Mouse (Mus musculus) kidney, adult 11 months (tissue): Measurements from ENCODE around the gene Neb.

ENCODE experiments used
- DNase-seq: peaks from one replicate; pipeline ENCODE4 v3.0.0; 2022

Neb gene

GRCm38 (mm10) chr2:52378448-52378804 is at the start of gene Neb:
TSS of gene Neb (minus strand) at chr2:52378474.
- no peak for DNase-seq

DNA sequence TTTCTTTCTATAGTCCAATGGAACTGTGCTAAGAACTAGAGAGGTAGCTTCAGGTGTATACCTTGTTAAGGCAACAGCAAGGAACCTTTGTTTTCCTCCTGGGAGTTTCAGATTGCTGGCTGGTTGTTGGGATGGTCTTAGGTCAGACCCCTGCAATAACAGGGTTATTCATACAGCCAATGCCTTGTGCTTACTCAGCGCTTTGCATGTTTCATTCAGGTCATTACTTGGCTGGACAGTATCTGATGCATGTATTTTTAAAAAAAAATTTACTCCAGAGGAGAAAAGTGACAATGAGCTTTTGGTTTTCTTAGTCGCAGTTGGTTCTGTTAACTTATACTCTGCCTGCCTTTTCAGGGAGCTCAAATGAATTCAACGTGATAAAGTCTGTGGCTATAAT is 49.1 kb upstream of the Neb start:
- no peak for DNase-seq

DNA sequence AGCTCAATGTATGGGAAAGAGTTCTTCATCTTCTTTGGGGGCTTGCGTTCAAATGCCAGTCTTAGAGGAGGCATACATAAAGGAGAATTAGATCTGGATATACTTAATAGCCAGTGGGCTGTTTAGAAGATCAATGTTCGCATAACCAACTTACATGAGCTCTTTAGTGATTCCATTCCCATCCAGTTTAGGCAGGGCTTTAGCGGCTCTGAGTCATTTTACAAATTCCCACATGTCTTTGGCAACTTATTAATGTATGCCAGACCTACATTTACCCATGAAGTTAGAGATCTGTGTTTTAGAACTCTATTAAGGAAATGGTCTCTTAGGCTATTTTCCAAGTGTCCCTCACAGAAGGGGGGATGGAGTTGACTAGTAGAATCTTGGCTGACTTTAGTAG is 47.8 kb upstream of the Neb start:
- DNase-seq, result no peak

DNA sequence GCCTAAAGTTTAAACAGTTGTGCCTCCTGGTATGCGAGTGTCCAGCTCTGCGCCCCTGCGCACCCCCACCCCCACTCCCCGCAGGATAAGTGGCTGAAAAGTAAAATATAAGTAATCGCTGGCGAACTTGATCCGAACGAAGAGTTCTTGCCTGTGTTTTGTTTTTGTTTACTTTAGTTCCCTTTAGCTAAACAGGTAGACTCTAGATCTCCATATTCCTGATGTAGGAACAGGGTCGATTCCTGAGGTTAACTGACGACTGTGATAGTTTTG is 47.2 kb upstream of the Neb start:
- DNase-seq, result no peak

GRCm38 (mm10) chr2:52424747-52425522 is 46.7 kb upstream of the Neb start, which contains the start of gene Arl5a:
TSS of gene Arl5a (minus strand) at chr2:52424901.
- DNase-seq, result peak; percentile 84

- DNase-seq, result no peak
These were observed 46.0 kb upstream of the Neb start for GRCm38 (mm10) chr2:52424248-52424728.

DNA sequence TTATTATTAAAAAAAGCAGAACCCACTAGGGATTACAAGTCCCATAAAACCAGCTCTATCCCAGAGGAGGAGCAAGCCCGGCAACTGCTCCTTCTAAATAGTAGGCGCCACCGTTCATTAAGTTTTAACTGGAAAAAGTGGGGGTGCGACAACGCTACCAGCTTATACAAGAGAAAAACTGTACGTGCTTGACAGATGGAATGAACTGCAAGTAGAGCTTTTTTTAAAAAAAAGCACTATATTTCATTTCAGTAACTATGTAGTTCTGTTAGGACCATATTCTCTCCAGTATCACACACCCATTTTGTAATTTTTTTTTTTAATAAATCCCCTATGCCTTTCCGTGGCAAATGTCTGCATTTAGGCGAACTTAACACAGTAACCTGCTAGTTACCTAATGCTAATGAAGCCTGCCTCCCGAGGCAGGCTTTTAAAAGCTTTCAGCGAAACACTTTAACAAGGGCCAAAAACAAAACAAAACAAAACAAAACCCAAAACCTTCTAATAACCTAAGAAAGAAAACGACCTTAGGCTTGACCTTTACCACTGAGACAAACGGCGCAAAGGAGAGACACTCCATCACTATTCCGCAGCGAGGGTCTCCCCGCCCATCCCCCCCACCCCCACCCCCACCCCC is 45.5 kb upstream of the Neb start:
- DNase-seq, result no peak

- DNase-seq, result no peak
These were observed 44.8 kb upstream of the Neb start for GRCm38 (mm10) chr2:52422871-52423610.

DNA sequence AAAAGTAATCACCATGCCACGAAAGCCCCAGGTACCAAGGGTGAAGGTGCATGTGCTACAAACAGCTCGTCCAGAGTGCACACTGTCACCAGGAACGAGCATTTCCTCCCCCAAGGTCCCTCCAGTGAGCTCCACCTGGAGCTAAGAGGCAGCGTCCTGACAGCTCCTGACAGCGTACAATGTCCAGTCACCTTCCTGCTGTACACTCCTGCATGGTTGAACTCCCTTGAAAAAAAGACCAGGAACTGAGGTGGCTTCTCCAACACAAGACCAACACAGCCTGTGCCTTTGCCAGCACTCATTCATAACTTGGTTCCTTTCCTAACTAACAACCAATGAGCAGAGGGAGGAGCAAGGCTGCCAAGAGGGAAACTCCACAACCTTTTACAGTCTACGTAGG is 42.9 kb upstream of the Neb start:
- DNase-seq, result peak; percentile 66

DNA sequence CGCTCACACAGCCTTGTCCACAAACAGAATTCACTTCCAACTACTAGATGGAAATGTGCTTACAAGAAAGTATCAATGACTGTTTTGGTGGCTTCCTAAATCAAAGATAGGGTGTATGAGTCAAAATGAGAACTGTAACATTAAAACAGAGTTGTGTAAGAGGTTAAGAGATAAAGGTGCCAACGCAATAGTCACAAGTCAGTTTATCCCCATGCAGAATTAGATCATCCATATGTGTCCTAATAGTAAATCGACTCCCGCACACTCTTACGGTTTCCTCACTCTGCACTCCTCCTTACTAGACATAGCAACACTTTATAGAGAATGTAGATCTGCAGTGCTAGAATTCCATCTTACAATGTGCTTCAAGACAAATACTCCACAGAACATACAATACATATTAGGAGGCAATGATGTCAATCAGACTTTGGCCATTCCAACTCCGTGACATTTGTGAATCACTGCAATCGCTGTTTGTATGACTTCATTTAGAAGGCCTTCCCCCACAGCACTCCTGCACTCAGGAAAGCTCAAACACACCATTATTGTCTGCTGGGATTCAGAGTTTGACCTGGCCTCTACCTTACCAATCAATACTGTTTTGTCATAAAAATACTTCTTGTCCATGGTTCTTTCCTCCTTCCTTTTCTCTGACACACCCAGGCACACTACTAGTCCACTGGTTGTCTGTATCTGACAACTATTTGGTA is 41.9 kb upstream of the Neb start:
- DNase-seq, result no peak

DNA sequence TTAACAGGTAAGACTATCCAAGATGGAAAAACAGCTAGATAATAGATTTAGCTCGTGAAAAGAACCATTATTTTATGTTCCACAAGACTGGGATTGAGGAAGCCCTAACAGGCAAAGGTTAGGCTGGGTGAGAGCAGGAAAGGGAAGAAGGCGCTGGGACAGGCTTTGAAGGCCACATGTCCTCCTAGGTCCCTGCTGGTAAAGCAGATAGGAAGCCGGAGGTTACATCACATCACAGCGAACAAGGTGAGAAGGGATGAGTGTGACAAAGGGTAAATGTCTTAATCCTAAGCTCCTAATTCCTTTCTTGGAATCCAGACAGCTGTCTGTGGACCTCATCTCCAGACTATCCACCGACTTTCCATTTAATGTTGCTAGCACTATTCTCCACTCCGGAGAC is 41.0 kb upstream of the Neb start:
- no peak for DNase-seq

- DNase-seq, result no peak
These were observed 34.3 kb upstream of the Neb start for GRCm38 (mm10) chr2:52412524-52413037.

- DNase-seq, result no peak
These were observed 28.2 kb upstream of the Neb start for GRCm38 (mm10) chr2:52406480-52406879.

DNA sequence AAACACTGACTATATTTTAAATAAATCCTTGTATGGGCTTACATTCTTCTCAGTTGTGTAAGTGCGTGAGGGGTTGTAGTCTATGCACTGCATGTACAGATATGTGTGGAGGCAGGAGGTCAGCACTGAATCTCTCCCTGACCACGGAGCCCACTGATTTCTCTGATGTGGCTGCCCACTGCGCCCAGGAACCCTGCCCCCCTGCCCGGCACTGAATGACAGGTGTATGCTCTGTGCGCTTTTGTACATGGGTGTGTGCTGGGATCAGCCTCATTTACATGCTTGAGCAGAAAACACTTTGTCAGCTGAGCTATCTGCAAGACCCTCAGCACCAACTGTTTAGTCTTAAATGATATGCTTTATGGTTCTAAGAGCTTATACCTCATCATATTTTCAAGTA is 27.0 kb upstream of the Neb start:
- no peak for DNase-seq

GRCm38 (mm10) chr2:52394529-52394928 is 16.3 kb upstream of the Neb start:
- no peak for DNase-seq

DNA sequence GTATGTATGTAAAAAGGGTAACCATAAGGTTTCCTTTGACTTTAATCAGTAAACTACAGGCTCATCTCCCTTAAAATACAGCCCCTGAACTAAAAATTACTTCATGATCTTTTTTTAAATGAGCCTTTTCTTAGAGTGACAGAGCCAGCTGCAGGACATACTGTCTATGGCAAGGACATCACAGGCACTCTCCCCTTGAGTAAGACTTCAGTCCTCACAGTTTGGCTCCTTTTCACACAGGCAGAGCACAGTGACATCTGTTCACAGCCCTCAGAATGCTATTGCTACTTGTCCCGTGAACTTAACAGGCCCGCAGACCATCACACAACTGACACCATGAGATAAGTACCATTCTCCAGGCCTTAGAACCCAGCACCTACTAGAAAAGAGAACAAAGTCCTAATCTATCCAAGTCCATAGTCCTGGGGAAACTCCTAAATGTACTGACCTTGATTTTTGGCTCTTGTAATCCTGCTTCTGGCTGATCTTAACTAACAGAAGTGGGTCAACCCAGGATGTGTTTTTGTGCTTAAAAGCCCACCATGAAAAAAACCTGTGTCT is 12.2 kb upstream of the Neb start:
- no peak for DNase-seq

DNA sequence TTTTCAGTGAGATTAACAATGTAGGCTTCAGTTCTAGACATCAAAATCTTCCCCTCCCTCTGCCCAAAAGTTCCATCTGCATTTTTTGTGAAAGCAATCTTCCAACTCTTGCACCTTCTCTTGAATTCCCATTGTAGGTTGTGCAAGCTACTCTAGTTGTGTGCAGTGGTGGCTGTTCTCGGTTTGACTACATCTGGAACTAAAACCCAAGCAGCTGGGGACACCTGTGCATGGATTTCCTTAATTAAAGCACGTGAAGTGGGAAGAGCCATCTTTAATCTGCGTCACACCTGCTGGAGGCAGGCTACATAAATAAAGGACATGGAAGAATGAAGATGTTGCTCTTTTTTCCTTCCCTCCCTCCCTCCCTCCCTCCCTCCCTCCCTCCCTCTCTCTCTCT is 11.7 kb upstream of the Neb start:
- DNase-seq, result no peak

DNA sequence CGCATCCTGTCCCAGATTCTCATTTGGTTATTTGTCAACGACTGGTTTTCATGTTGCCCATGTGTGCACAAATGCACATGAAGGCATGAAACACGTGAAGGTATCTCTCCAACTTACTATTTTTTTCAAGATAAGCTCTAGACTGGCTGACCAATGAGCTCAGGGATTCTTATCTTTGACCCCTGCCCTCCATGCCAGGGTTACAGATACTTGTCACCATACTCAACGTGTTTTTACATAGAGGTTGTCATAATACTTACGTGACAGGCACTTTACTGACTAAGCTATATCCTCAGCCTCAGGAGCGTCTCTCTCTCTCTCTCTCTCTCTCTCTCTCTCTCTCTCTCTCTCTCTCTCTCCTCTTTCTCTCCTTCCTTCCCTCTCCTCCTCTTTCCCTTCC is 8.2 kb upstream of the Neb start:
- DNase-seq, result no peak

- no peak for DNase-seq
These were observed 7.8 kb upstream of the Neb start for GRCm38 (mm10) chr2:52386037-52386436.

GRCm38 (mm10) chr2:52378848-52379261 is 581 bp upstream of the Neb start:
- no peak for DNase-seq

- no peak for DNase-seq
These were observed 397 bp downstream of the Neb start for GRCm38 (mm10) chr2:52377706-52378447.

GRCm38 (mm10) chr2:52374706-52375105 is 3.6 kb downstream of the Neb start:
- no peak for DNase-seq
